Mouse (Mus musculus) MEL (cell line): ENCODE measurements around the gene Cela2a. TPM values are rescaled to one million over a fixed set of nuclear protein-coding genes. Genes with fewer than 3 reads are reported as not detected.
"Not testable (repeated sequence)": the region's sequence is repeated elsewhere in the genome, so short reads cannot be mapped to it uniquely, and the experiment has no call there.

Source experiments
- DNase-seq: peaks from one replicate; pipeline ENCODE4 v3.0.0; 2011; ENCODE audit warnings: low read depth, low spot score
- H3K27ac ChIP-seq: 2 replicates; pipeline ENCODE4 v1.5.1; 2012; ENCODE audit warnings: low read depth, mild to moderate bottlenecking, control low read depth, low read length, moderate library complexity; ENCODE audit not compliant: control insufficient read depth
- H3K27me3 ChIP-seq, 2 experiments: fragments of 150-350 bp in 1 of 2; sonication (generic) in 1 of 2; 2 replicates each; pipeline ENCODE4 v1.6.1; 2012; ENCODE audit warnings: low read length in 2 of 2, mild to moderate bottlenecking in 2 of 2, improper control_type of control experiment in 1 of 2, moderate library complexity in 1 of 2; ENCODE audit not compliant: insufficient read depth in 2 of 2, control insufficient read depth in 1 of 2
- H3K36me3 ChIP-seq, 2 experiments: 2 replicates each; pipeline ENCODE4 v1.6.1; 2012 to 2014; ENCODE audit warnings: low read length in 2 of 2, improper control_type of control experiment in 1 of 2, inconsistent platforms in 1 of 2, mild to moderate bottlenecking in 1 of 2; ENCODE audit not compliant: insufficient read depth in 2 of 2, control insufficient read depth in 1 of 2
- H3K4me1 ChIP-seq, 2 experiments: fragments of 150-350 bp in 1 of 2; sonication (generic) in 1 of 2; 2 replicates each; pipeline ENCODE4 v1.6.1; 2012; ENCODE audit warnings: low read length in 2 of 2, improper control_type of control experiment in 1 of 2, mild to moderate bottlenecking in 1 of 2; ENCODE audit not compliant: insufficient read depth in 2 of 2, control insufficient read depth in 1 of 2
- H3K4me3 ChIP-seq, 2 experiments: fragments of 150-350 bp in 1 of 2; sonication (generic) in 1 of 2; 2 replicates each; pipeline ENCODE4 v1.5.1; 2012; ENCODE audit warnings: low read depth in 2 of 2, low read length in 2 of 2, mild to moderate bottlenecking in 2 of 2, moderate library complexity in 2 of 2, control low read depth in 1 of 2, improper control_type of control experiment in 1 of 2; ENCODE audit not compliant: control insufficient read depth in 1 of 2, insufficient read depth in 1 of 2
- H3K79me2 ChIP-seq: 2 replicates; pipeline ENCODE4 v1.6.1; 2012; ENCODE audit warnings: mild to moderate bottlenecking, low read length, moderate library complexity; ENCODE audit not compliant: control insufficient read depth, poor library complexity, insufficient read depth
- H3K9ac ChIP-seq: 2 replicates; pipeline ENCODE4 v1.6.1; 2012; ENCODE audit warnings: low read depth, mild to moderate bottlenecking, control low read depth, low read length, moderate library complexity; ENCODE audit not compliant: control insufficient read depth, poor library complexity, severe bottlenecking
- H3K9me3 ChIP-seq: fragments of 150-350 bp; sonication (generic); replicated peaks from 2 replicates; pipeline ENCODE4 v1.6.1; 2012; ENCODE audit warnings: mild to moderate bottlenecking, low read length, improper control_type of control experiment, moderate library complexity; ENCODE audit not compliant: insufficient read depth
- BHLHE40 ChIP-seq: IDR thresholded peaks from 2 replicates; pipeline ENCODE4 v1.6.1; 2012; ENCODE audit warnings: low read depth, mild to moderate bottlenecking, inconsistent platforms, low read length, improper control_type of control experiment, borderline replicate concordance
- CHD1 ChIP-seq: IDR thresholded peaks from 2 replicates; pipeline ENCODE4 v1.6.1; 2012; ENCODE audit warnings: low read depth, mild to moderate bottlenecking, inconsistent platforms, low read length, improper control_type of control experiment
- CHD2 ChIP-seq: IDR thresholded peaks from 2 replicates; pipeline ENCODE4 v1.6.1; 2011; ENCODE audit warnings: low read length, improper control_type of control experiment
- CTCF ChIP-seq, 3 experiments: IDR thresholded peaks in 2 of 3; conservative IDR thresholded peaks in 1 of 3; 2 replicates each; pipeline ENCODE4 v1.5.1; 2011 to 2012; ENCODE audit warnings: low read length in 3 of 3, low read depth in 2 of 3, mild to moderate bottlenecking in 2 of 3, improper control_type of control experiment in 1 of 3, inconsistent platforms in 1 of 3, mixed read lengths in 1 of 3, moderate library complexity in 1 of 3; ENCODE audit not compliant: control insufficient read depth in 1 of 3, insufficient read depth in 1 of 3, poor library complexity in 1 of 3, severe bottlenecking in 1 of 3
- E2F4 ChIP-seq: IDR thresholded peaks from 2 replicates; pipeline ENCODE4 v1.6.1; 2011; ENCODE audit warnings: low read depth, low read length, improper control_type of control experiment, borderline replicate concordance
- EP300 ChIP-seq, 2 experiments: IDR thresholded peaks; 2 replicates each; pipeline ENCODE4 v1.6.1; 2011; ENCODE audit warnings: improper control_type of control experiment in 2 of 2, low read length in 2 of 2, low read depth in 1 of 2, mild to moderate bottlenecking in 1 of 2
- GATA1 ChIP-seq: IDR thresholded peaks from 2 replicates; pipeline ENCODE4 v1.6.1; 2011; ENCODE audit warnings: low read depth, low read length, improper control_type of control experiment
- JUND ChIP-seq: IDR thresholded peaks from 2 replicates; pipeline ENCODE4 v1.6.1; 2011; ENCODE audit warnings: low read depth, mild to moderate bottlenecking, improper control_type of control experiment, low read length
- KAT2A ChIP-seq: conservative IDR thresholded peaks from 2 replicates; pipeline ENCODE4 v1.6.1; 2012; ENCODE audit warnings: low read depth, low read length, improper control_type of control experiment, inconsistent platforms
- MAFK ChIP-seq: IDR thresholded peaks from 2 replicates; pipeline ENCODE4 v1.6.1; 2011; ENCODE audit warnings: low read depth, mild to moderate bottlenecking, low read length, improper control_type of control experiment, borderline replicate concordance
- MAX ChIP-seq: IDR thresholded peaks from 2 replicates; pipeline ENCODE4 v1.6.1; 2011; ENCODE audit warnings: low read length, improper control_type of control experiment
- MAZ ChIP-seq: IDR thresholded peaks from 2 replicates; pipeline ENCODE4 v1.6.1; 2012; ENCODE audit warnings: low read depth, mild to moderate bottlenecking, inconsistent platforms, low read length, improper control_type of control experiment
- MXI1 ChIP-seq: IDR thresholded peaks from 2 replicates; pipeline ENCODE4 v1.6.1; 2011; ENCODE audit warnings: mild to moderate bottlenecking, low read depth, low read length, improper control_type of control experiment
- MYC ChIP-seq: IDR thresholded peaks from 2 replicates; pipeline ENCODE4 v1.6.1; 2011; ENCODE audit warnings: low read depth, mild to moderate bottlenecking, low read length, improper control_type of control experiment, moderate library complexity
- NELFE ChIP-seq: IDR thresholded peaks from 2 replicates; pipeline ENCODE4 v1.6.1; 2011; ENCODE audit warnings: low read depth, low read length, improper control_type of control experiment
- NRF1 ChIP-seq: IDR thresholded peaks from 2 replicates; pipeline ENCODE4 v1.6.1; 2014; ENCODE audit warnings: low read depth, mild to moderate bottlenecking, inconsistent platforms, low read length, improper control_type of control experiment, moderate library complexity; ENCODE audit not compliant: poor library complexity, insufficient read depth, severe bottlenecking
- POLR2A ChIP-seq, 2 experiments: IDR thresholded peaks; 2 replicates each; pipeline ENCODE4 v1.6.1; 2011 to 2012; ENCODE audit warnings: low read length in 2 of 2, mild to moderate bottlenecking in 2 of 2, control low read depth in 1 of 2, improper control_type of control experiment in 1 of 2, low read depth in 1 of 2, moderate library complexity in 1 of 2; ENCODE audit not compliant: control insufficient read depth in 1 of 2, insufficient read depth in 1 of 2, poor library complexity in 1 of 2
- POLR2AphosphoS2 ChIP-seq: IDR thresholded peaks from 2 replicates; pipeline ENCODE4 v1.6.1; 2011; ENCODE audit warnings: low read length, improper control_type of control experiment
- POLR2AphosphoS5 ChIP-seq: IDR thresholded peaks from 2 replicates; pipeline ENCODE4 v1.6.1; 2012; ENCODE audit warnings: low read depth, borderline replicate concordance, mild to moderate bottlenecking, inconsistent platforms, low read length, moderate library complexity, mixed read lengths
- RAD21 ChIP-seq: IDR thresholded peaks from 2 replicates; pipeline ENCODE4 v1.6.1; 2011; ENCODE audit warnings: mild to moderate bottlenecking, low read depth, low read length, improper control_type of control experiment
- RCOR1 ChIP-seq: IDR thresholded peaks from 2 replicates; pipeline ENCODE4 v1.6.1; 2012; ENCODE audit warnings: low read depth, mild to moderate bottlenecking, inconsistent platforms, low read length, improper control_type of control experiment
- SIN3A ChIP-seq: IDR thresholded peaks from 2 replicates; pipeline ENCODE4 v1.6.1; 2012; ENCODE audit warnings: low read length, improper control_type of control experiment, inconsistent platforms
- SMC3 ChIP-seq: IDR thresholded peaks from 2 replicates; pipeline ENCODE4 v1.6.1; 2011; ENCODE audit warnings: low read depth, low read length, improper control_type of control experiment
- TAL1 ChIP-seq: IDR thresholded peaks from 2 replicates; pipeline ENCODE4 v1.6.1; 2012; ENCODE audit warnings: mild to moderate bottlenecking, inconsistent platforms, low read length, moderate library complexity, mixed read lengths
- TBP ChIP-seq: IDR thresholded peaks from 2 replicates; pipeline ENCODE4 v1.8.0; 2011; ENCODE audit warnings: low read depth, low read length, improper control_type of control experiment
- TCF12 ChIP-seq: IDR thresholded peaks from 2 replicates; pipeline ENCODE4 v1.6.1; 2014; ENCODE audit warnings: low read depth, mild to moderate bottlenecking, inconsistent platforms, low read length, improper control_type of control experiment, moderate library complexity
- USF1 ChIP-seq: IDR thresholded peaks from 2 replicates; pipeline ENCODE4 v1.6.1; 2014; ENCODE audit warnings: low read depth, mild to moderate bottlenecking, inconsistent platforms, low read length, improper control_type of control experiment, moderate library complexity
- USF2 ChIP-seq, 2 experiments: IDR thresholded peaks; 2 replicates each; pipeline ENCODE4 v1.6.1; 2011 to 2012; ENCODE audit warnings: improper control_type of control experiment in 2 of 2, low read length in 2 of 2, borderline replicate concordance in 1 of 2, inconsistent platforms in 1 of 2, low read depth in 1 of 2, mild to moderate bottlenecking in 1 of 2; ENCODE audit not compliant: insufficient read depth in 1 of 2
- ZC3H11A ChIP-seq: IDR thresholded peaks from 2 replicates; pipeline ENCODE4 v1.6.1; 2012; ENCODE audit warnings: low read depth, mild to moderate bottlenecking, inconsistent platforms, low read length, improper control_type of control experiment
- ZKSCAN1 ChIP-seq: IDR thresholded peaks from 2 replicates; pipeline ENCODE4 v1.6.1; 2012; ENCODE audit warnings: low read depth, mild to moderate bottlenecking, inconsistent platforms, low read length, improper control_type of control experiment, moderate library complexity
- ZMIZ1 ChIP-seq: IDR thresholded peaks from 2 replicates; pipeline ENCODE4 v1.6.1; 2012; ENCODE audit warnings: low read depth, mild to moderate bottlenecking, inconsistent platforms, low read length, improper control_type of control experiment, moderate library complexity
- ZNF384 ChIP-seq: IDR thresholded peaks from 2 replicates; pipeline ENCODE4 v1.6.1; 2012; ENCODE audit warnings: low read depth, mild to moderate bottlenecking, inconsistent platforms, low read length, improper control_type of control experiment
- polyA plus RNA-seq, 2 experiments: library from polyadenylated mRNA; stranded (reverse) in 1 of 2; unstranded in 1 of 2; fragments of >175 nt in 1 of 2; fragments of >200 nt in 1 of 2; gene quantifications; 2 replicates each; pipeline versions ENCODE4 v1.2.1 to v1.2.4; 2012; ENCODE audit warnings: low replicate concordance in 2 of 2, low read depth in 1 of 2; ENCODE audit not compliant: insufficient read length in 2 of 2, insufficient read depth in 1 of 2, missing spikeins in 1 of 2
- total RNA-seq: library from RNA; depleted of rRNA; stranded (reverse); fragments of 300-350 nt; gene quantifications from 2 replicates; pipeline ENCODE4 v1.2.3, GENCODE M21; 2012

Cela2a gene
- total and polyA plus RNA-seq, 3 experiments = not detected

DNA sequence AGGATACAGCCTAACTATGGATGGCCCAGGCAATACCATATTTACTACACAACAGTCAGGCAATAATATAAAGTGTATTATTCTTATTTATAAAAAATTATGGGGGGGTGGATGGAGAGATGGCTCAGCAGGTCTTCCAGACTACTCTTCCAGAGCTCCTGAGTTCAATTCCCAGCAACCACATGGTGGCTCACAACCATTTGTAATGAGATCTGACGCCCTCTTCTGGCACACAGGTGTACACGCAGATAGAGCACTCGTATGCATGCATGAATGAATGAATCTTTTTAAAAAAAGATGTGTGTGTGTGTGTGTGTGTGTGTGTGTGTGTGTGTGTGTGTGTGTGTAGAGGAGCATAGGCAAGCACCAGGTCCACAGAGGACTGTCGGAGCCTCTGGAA lies 52.9 kb downstream of the Cela2a start:
- not testable (repeated sequence) for H3K27ac ChIP-seq, H3K27me3 ChIP-seq, H3K79me2 ChIP-seq, H3K9ac ChIP-seq, H3K4me3 ChIP-seq, H3K9me3 ChIP-seq
- Histone ChIP-seq H3K4me1 (peaks cover 14 to 19% of the 10 kb centered on the region in 2 experiments), H3K36me3 (peaks cover 3 to 25% of the 10 kb centered on the region in 2 experiments)
- DNase-seq = peak; percentile 32
- TF ChIP-seq CTCF (IDR thresholded peaks at IDR 0.05 in 2 of 3, conservative IDR thresholded peaks at IDR 0.05 in 1 of 3; ENCODE audit: control insufficient read depth in 1 of 3, insufficient read depth in 1 of 3, low read depth in 2 of 3, low read length in 3 of 3, poor library complexity in 1 of 3, severe bottlenecking in 1 of 3) = peak in 2 of 3 experiments; percentile 32 to 42; a peak in 5 of 6 replicates
- peak; percentile 57; the same call in 1 of the 2 replicates for TF ChIP-seq MYC
- TF ChIP-seq RAD21 = peak; percentile 21
- TF ChIP-seq ZC3H11A = peak; percentile 20; the same call in 1 of the 2 replicates
- TF ChIP-seq SMC3 = peak; percentile 44

DNA sequence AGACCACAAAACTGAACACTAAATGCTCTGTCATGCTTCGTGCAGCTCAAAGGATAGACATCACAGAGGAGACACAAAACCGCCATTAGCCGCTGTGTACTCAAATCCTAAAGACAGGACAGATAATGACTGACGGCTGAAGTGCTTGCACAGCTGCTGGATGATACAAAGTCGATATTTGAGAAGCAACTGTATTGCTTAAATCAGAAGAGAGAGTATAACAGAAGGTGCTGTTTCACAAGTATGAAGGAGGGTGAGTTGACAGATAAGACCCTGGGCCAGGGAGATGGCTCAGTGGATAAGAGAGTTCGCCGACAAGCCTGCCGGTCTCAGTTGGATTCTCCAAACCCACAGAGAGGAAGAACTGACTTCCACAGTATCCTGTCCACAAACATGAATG lies 54.1 kb downstream of the Cela2a start:
- no peaks in the 10 kb centered on the region for H3K79me2 ChIP-seq
- H3K4me1 ChIP-seq = peaks cover 17 to 29% of the 10 kb centered on the region in 2 experiments
- H3K9me3 ChIP-seq = no peaks in the 10 kb centered on the region
- 0 out of 2 replicates have a peak overlapping the region, but pooled peaks have one; percentile 1 for H3K9ac ChIP-seq
- DNase-seq = peak; percentile 56
- peaks cover 3 to 31% of the 10 kb centered on the region in 2 experiments for H3K36me3 ChIP-seq
- no peak overlapping the region for H3K4me3 ChIP-seq
- H3K27me3 ChIP-seq = no peaks in the 10 kb centered on the region
- peak overlapping the region; percentile 25 for H3K27ac ChIP-seq
- TF ChIP-seq SMC3 (no peak), MAFK (no peak), E2F4 (no peak), ZC3H11A (no peak), SIN3A (no peak), USF1 (no peak), EP300 (IDR thresholded peaks at IDR 0.05; ENCODE audit: low read depth in 1 of 2, low read length in 2 of 2) (0 out of 4 replicates have a peak, but pooled peaks have one; percentile 33), TBP (no peak), MAX (no peak), POLR2A (IDR thresholded peaks at IDR 0.05; ENCODE audit: control insufficient read depth in 1 of 2, insufficient read depth in 1 of 2, low read depth in 1 of 2, low read length in 2 of 2, poor library complexity in 1 of 2) (no peak), GATA1 (peak; percentile 78), MXI1 (no peak), JUND (no peak), MYC (no peak), KAT2A (no peak), BHLHE40 (no peak), TAL1 (no peak), TCF12 (peak; percentile 53), USF2 (IDR thresholded peaks at IDR 0.05; ENCODE audit: borderline replicate concordance in 1 of 2, insufficient read depth in 1 of 2, low read depth in 1 of 2, low read length in 2 of 2) (no peak), NRF1 (no peak), POLR2AphosphoS5 (no peak), ZMIZ1 (no peak), ZKSCAN1 (no peak), CHD1 (no peak), NELFE (no peak), MAZ (no peak), RCOR1 (0 out of 2 replicates have a peak, but pooled peaks have one; percentile 36), CTCF (IDR thresholded peaks at IDR 0.05 in 2 of 3, conservative IDR thresholded peaks at IDR 0.05 in 1 of 3; ENCODE audit: control insufficient read depth in 1 of 3, insufficient read depth in 1 of 3, low read depth in 2 of 3, low read length in 3 of 3, poor library complexity in 1 of 3, severe bottlenecking in 1 of 3) (no peak), ZNF384 (no peak), CHD2 (no peak), POLR2AphosphoS2 (no peak)
